Mouse (Mus musculus) brain, embryonic 14.5 days (tissue): Measurements from ENCODE around the gene Fars2. TPM values are rescaled to one million over a fixed set of nuclear protein-coding genes. Genes with fewer than 3 reads are reported as not detected.

Source experiments
- DNase-seq: peaks from one replicate; pipeline ENCODE4 v3.0.0-alpha.2; 2011; ENCODE audit warnings: low read depth
- CTCF ChIP-seq: fragments of 200-500 bp; IDR thresholded peaks from 2 replicates; pipeline ENCODE4 v1.5.1; 2012; ENCODE audit warnings: inconsistent platforms, mild to moderate bottlenecking, moderate library complexity, borderline replicate concordance; ENCODE audit not compliant: insufficient read depth, insufficient read length; ENCODE audit errors: extremely low read depth
- POLR2A ChIP-seq: fragments of 200-500 bp; IDR thresholded peaks from 2 replicates; pipeline ENCODE4 v1.6.1; 2012; ENCODE audit warnings: mild to moderate bottlenecking, inconsistent platforms, borderline replicate concordance; ENCODE audit not compliant: poor library complexity, insufficient read depth, insufficient read length, severe bottlenecking; ENCODE audit errors: extremely low read depth
- polyA plus RNA-seq: library from polyadenylated mRNA; depleted of rRNA; stranded (reverse); fragments of >200 nt; gene quantifications from 2 replicates; pipeline ENCODE4 v1.2.3, GENCODE M21; 2012

Gene Fars2
- polyA plus RNA-seq, 1 experiment = 28.9 TPM

DNA sequence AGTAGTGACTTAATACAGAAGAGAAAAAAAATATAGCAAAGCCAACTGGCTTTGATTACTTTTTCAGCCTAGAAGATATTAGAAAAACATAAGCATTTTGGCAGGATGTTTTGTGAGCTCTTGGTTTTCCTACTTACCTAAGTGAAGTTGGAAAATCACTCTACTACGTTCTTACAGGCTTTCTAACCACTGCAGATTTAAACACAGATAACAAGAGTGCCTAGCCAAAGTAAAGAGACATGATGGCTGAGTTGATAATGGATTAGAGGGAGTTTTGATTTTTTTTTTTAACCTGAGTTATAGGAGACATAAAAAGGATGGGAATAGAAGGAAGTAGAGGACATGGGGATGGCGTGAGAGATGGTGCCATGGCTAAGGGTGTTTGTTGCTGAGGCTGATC is 350.6 kb downstream of the Fars2 start:
- TF ChIP-seq CTCF (no peak), POLR2A (no peak)
- no peak for DNase-seq

DNA sequence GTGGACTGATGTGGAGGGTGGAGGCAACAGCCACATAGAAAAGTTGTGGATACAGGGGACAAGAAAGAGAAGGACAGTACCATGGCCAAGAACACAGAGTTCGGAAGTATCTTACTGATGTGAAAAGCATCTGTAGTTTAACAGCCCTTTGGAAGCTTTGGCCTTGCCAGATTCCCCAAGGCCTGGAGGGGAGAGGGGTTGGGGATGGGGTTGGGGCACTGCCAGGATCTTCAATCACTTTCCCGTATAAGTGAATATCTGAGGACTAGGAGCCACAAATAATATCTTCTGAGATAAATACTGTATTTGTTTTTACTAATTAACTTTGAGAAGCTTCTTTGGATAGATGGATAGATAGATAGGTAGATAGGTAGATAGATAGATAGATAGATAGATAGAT is 351.8 kb downstream of the Fars2 start:
- TF ChIP-seq CTCF (no peak), POLR2A (no peak)
- peak; percentile 60 for DNase-seq

DNA sequence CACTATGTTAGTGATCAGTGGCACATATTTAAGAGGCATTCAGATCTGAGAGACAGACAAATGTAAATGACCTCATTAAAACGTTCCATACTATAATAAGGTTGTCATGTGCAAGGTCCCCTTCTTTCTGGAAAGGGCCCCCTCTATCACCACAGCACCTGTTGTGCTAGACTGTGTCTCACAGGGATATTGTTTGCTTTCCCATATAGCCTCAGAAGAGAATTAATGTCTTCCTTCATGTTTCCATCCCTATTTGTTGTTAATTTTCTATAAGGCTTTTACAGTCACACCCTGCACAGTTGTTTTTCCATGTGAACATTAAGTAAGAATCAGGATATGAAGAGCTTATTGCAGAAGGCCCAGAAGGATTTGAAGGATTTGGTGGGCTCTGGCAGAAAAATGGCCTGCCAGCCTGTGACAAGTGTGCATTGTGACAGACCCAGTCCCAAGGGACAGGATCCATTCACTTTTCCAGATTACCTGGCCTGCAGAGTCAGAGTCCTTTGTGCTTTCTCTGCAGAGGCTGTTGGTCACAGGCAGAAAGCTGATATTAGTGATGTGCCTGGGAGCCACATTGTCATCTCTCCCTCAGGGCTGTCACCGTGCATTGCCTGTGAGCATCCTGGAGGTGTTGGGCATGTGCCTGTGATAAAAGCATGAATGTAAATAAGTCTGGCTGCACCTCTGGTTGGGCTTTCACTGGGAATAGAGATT is 352.4 kb downstream of the Fars2 start:
- TF ChIP-seq CTCF = no peak
- TF ChIP-seq POLR2A = no peak
- DNase-seq = peak; percentile 80

DNA sequence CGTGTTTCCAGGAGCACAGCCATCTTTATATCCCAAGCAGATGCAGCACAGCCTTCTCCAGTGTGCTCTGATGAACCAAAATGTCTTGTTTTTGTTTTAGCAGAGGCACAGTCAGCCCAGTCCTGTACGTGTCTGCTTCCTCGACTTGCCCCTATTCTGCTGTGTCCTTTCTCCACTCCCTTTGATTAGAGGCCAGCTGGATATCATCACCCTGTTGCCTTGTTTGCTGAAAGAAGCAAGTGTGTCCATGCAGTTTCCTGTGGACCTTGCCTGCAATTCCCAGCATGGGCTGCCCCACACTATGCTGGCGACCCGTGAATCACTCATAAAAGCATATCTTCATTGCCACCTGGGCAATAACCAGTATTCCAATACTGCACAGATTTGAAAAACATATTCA is 360.4 kb downstream of the Fars2 start:
- no peak for TF ChIP-seq CTCF
- TF ChIP-seq POLR2A = no peak
- no peak for DNase-seq

DNA sequence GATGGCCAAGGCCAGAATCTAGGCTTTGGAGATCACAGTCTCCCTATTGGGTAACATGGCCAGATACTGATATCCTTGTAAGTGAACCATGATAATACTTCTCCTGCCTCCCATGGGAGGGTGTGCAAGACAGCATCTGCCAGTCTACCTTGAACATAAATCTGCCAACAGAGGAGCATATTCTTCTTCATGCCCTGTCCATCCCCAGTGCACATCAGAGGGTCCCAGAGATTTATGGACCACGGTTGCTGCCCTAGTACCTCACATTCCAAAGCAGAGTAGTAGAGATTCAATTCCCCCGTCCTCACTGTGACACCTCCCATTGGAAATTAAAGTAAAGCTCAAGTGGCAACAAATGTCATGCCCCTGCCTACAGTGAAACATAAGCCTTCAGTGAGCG is 361.0 kb downstream of the Fars2 start:
- TF ChIP-seq CTCF (no peak), POLR2A (no peak)
- DNase-seq = no peak

DNA sequence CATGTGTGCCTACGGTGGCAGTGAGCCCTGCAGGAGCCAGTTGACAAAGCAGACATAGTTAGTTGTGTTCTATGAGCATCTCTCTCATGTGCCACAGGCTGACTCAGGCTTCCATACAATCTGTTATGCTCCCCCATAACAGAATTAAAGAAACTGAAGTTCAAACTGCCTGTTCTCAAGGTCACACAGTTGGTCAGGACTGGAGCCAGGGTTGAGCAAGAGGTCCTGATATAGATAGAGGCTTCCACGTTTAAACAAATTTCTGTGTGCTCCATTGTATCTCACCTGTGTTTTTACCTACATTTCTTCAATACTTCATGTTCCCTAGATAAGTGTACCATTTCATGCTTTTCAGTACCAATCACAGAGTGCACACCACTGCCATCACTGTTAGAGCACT is 362.9 kb downstream of the Fars2 start:
- DNase-seq = no peak
- TF ChIP-seq CTCF (no peak), POLR2A (no peak)

DNA sequence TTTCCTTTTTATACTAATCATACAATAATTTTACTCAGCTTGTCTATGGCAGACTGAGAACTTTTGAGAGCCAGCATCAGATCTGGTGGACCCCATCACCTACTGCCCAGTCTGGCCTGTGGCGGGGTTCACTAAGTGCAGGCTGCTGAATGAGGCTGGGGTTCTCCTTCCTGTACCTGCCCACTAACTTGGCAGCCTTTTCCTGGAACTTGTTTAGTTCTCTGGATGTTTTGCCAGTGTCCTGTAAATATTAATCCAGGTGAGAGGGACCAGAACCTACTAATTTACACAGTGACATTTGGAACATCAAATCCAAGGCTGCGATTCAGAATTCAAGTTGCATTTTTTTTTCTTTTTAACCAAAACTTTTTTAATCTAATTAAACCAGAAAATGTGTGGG is 367.2 kb downstream of the Fars2 start:
- DNase-seq = no peak
- TF ChIP-seq POLR2A (no peak), CTCF (no peak)

DNA sequence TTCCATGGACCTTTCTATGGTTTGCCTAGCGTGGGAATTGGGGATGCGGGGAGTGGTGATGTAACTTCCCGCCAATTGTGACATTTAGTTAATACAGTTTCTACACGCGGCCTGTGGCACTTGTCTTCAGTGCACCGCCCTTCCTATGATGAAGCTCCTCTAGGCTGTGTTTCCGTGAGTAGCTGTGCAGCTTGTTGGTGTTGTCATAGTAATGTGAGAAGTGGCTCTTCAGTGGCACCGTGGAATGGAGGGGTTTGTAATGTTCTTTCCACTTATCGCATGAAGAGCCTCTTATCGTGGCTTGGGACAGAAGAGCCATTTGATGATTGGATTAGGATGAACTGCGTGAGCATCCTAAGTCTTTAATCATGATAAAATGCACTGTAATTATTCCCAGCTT is 369.5 kb downstream of the Fars2 start:
- TF ChIP-seq CTCF = no peak
- TF ChIP-seq POLR2A = no peak
- peak; percentile 62 for DNase-seq

DNA sequence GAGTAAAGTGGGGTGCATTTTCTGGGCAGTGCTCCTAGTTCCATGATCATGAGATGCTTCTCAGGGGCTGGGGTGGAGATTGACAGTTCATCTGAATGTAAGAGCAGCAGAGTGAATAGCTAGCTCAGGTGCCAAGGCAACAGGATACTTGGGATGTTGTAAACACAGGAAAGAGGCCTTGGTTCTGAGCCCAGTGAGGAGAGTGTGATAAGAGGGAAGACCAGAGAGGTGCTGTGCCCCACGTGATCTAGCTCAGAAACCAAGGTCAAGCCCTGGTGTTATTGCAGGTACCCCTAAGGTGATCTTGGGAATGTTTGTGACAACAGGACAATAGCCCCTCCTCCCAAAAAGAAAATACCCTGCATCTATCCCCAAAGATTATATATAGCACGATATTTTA is 372.2 kb downstream of the Fars2 start:
- DNase-seq = no peak
- no peak for TF ChIP-seq CTCF
- no peak for TF ChIP-seq POLR2A

DNA sequence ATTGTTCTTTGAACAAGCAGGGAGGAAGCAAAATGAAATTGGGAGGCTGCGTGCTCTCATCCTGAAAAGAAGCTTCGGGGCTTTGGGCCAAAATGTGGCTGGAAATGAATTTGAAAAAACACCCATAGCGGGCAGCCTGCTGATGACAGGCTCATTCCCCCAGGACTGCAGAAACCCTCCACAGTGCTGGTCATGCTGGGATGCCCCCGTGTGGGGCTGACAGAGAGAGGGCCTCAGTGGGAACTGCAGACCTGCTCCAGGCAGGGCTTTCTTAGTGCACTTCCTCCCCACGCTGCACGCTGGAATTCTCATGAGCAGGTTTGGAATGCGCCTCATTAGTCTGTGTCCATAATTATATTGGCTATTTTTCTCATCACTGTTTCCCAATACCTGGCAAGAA is 373.4 kb downstream of the Fars2 start:
- TF ChIP-seq POLR2A = no peak
- no peak for TF ChIP-seq CTCF
- DNase-seq = peak; percentile 40

DNA sequence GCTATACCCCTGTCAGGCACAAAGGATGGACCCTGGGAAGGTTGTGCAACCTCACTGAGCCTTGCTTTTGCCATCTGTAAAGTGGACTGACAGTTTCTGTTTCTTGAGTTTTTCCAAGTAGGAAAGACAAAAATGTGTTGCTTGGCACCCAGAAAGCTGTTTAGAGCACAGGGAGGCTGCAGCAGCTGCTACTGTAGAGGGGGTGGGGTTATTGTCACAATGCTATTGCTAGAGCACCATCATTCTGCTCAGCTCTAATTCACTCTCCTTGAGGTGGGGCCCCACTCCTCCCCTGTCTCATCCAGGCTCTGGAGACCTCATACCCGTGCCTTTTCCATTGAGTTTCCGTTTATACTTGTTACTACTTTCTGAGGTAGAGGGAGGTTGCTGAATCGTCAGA is 375.2 kb downstream of the Fars2 start:
- TF ChIP-seq CTCF (no peak), POLR2A (no peak)
- DNase-seq = peak; percentile 40

DNA sequence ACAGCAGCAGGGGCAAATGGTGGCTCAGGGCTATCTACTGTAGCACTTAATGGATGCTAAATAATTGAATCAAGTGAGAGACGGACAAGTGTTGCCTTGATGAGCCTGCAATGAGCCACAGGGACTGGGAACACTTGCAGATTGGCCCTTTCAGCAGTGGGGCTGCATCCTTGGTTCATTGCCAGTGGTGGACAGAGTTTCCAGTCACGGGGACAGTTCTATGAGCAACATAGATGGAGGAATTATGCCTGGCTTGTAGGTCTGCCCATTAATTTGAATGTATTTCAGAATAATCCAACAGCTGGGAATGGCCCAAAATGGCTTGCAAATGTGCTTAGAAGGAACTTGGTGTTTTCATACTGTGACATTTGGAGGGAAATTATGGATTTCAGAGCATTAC is 376.1 kb downstream of the Fars2 start:
- TF ChIP-seq CTCF (no peak), POLR2A (no peak)
- peak; percentile 59 for DNase-seq

DNA sequence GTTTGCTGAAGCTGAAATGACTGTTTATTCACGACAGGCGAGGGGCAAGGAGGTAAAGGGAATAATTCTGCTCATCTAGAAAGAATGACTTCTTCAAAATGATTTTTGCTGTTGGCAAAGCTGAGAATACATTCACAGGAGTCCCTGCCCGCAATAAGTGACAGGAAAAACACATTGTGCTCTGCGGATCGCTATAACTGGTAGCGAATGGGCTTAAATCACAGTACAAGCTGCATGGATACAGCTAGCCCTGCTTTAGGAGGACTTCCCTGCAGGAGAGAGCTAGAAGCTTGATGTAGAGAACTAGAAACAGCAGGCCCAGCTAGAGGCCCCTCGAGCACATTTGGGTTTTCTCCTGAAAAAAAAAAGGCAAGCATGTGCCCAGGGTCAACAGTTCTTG is 376.6 kb downstream of the Fars2 start:
- DNase-seq = peak; percentile 37
- TF ChIP-seq CTCF (no peak), POLR2A (no peak)

DNA sequence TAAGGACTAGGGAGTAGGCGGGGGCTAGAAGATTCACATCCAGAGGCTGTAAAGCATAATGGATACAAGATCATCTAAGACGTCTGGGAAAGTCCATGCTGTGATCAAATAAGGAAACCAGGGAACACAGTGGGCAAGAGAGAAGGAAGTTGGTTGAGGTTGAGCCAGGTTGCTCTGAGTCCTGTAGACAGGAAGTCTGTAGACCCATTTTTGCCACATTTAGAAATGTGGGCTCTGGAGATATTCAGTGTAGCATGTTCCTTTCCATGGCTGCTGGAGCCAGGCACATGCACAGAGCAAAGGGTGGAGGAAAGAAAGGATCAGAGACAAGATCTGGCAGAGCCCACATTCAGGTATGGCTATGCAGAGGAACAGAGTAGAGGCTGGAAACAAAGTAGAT is 378.8 kb downstream of the Fars2 start:
- no peak for DNase-seq
- no peak for TF ChIP-seq CTCF
- no peak for TF ChIP-seq POLR2A
